Mouse (Mus musculus) layer of hippocampus, postnatal 10 days (tissue): Measurements from ENCODE around the gene E330009J07Rik. TPM values are rescaled to one million over a fixed set of nuclear protein-coding genes. Genes with fewer than 3 reads are reported as not detected.

Experiments
- DNase-seq, 2 experiments: peaks; one replicate each; pipeline ENCODE4 v3.0.0; 2021; ENCODE audit warnings: low spot score in 2 of 2
- long read RNA-seq: library from polyadenylated mRNA; stranded (forward); transcript quantifications from one replicate; pipeline ENCODE4 v2.0.0, GENCODE M21; 2023
- total RNA-seq, 2 experiments: library from RNA; stranded (reverse); gene quantifications; 2 replicates each; pipeline ENCODE4 v1.2.3; 2021

Gene E330009J07Rik
- 10 to 100 TPM; 35.6 to 39.5 TPM for total RNA-seq
- long read RNA-seq, full-length matches to known transcripts: 17 of 21 reads
- long read RNA-seq, partial matches to known transcripts: 0 of 21 reads
- long read RNA-seq, other reads (novel, unspliced or antisense): 4 of 21 reads

GRCm38 (mm10) chr6:40436047-40436483, at the start of gene E330009J07Rik:
TSS of gene E330009J07Rik (minus strand) at chr6:40436135.
- peak; percentile 74 to 85 for DNase-seq

GRCm38 (mm10) chr6:40482318-40482717, 46.4 kb upstream of the E330009J07Rik start:
- no peak for DNase-seq

GRCm38 (mm10) chr6:40479705-40480104, 43.8 kb upstream of the E330009J07Rik start:
- no peak for DNase-seq

GRCm38 (mm10) chr6:40476132-40476531, 40.2 kb upstream of the E330009J07Rik start:
- no peak for DNase-seq

GRCm38 (mm10) chr6:40471720-40472010, 35.7 kb upstream of the E330009J07Rik start:
- DNase-seq: no peak

GRCm38 (mm10) chr6:40470916-40471719, 35.2 kb upstream of the E330009J07Rik start, which contains the start of gene Ssbp1:
TSS of gene Ssbp1 (plus strand) at chr6:40471352.
- peak; percentile 90 to 92 for DNase-seq

- DNase-seq: no peak
Measured at GRCm38 (mm10) chr6:40465710-40466109, 29.8 kb upstream of the E330009J07Rik start.

GRCm38 (mm10) chr6:40454436-40455041, 18.6 kb upstream of the E330009J07Rik start:
- no peak for DNase-seq

GRCm38 (mm10) chr6:40448626-40449025, 12.7 kb upstream of the E330009J07Rik start:
- DNase-seq: no peak

GRCm38 (mm10) chr6:40443281-40443928, 7.5 kb upstream of the E330009J07Rik start:
- DNase-seq: no peak

- DNase-seq: no peak
Measured at GRCm38 (mm10) chr6:40441755-40442154, 5.8 kb upstream of the E330009J07Rik start.

- no peak for DNase-seq
Measured at GRCm38 (mm10) chr6:40441276-40441675, 5.3 kb upstream of the E330009J07Rik start.

GRCm38 (mm10) chr6:40439731-40440130, 3.8 kb upstream of the E330009J07Rik start:
- no peak for DNase-seq

- DNase-seq: no peak
Measured at GRCm38 (mm10) chr6:40438936-40439335, 3.0 kb upstream of the E330009J07Rik start, which contains the start of gene Wee2. TSS of gene Wee2 (plus strand) at chr6:40439088.

GRCm38 (mm10) chr6:40435151-40436046, 536 bp downstream of the E330009J07Rik start:
- DNase-seq: peak; percentile 62 to 71

- DNase-seq: no peak
Measured at GRCm38 (mm10) chr6:40434697-40435096, 1.2 kb downstream of the E330009J07Rik start.

- DNase-seq: peak; percentile 72 to 76
Measured at GRCm38 (mm10) chr6:40432346-40433275, 3.3 kb downstream of the E330009J07Rik start.

- no peak for DNase-seq
Measured at GRCm38 (mm10) chr6:40431812-40432211, 4.1 kb downstream of the E330009J07Rik start.

GRCm38 (mm10) chr6:40431356-40431755, 4.6 kb downstream of the E330009J07Rik start:
- DNase-seq: peak in 1 of 2 experiments; percentile 52

GRCm38 (mm10) chr6:40430878-40431277, 5.1 kb downstream of the E330009J07Rik start:
- no peak for DNase-seq
